Mouse (Mus musculus) c-Kit-positive CD71-positive TER-119-negative erythroid progenitor cells, embryonic 14.5 days (primary cell): ENCODE measurements at regions not wholly inside any gene's neighbourhood (a gene's known extent, or its start where the extent isn't known, plus 50 kb on each side); places are given as distances from the start of the nearest gene placed in this dataset.

Experiments
- DNase-seq: peaks from one replicate; pipeline ENCODE4 v3.0.0-alpha.2; 2013; ENCODE audit warnings: low read depth

DNA sequence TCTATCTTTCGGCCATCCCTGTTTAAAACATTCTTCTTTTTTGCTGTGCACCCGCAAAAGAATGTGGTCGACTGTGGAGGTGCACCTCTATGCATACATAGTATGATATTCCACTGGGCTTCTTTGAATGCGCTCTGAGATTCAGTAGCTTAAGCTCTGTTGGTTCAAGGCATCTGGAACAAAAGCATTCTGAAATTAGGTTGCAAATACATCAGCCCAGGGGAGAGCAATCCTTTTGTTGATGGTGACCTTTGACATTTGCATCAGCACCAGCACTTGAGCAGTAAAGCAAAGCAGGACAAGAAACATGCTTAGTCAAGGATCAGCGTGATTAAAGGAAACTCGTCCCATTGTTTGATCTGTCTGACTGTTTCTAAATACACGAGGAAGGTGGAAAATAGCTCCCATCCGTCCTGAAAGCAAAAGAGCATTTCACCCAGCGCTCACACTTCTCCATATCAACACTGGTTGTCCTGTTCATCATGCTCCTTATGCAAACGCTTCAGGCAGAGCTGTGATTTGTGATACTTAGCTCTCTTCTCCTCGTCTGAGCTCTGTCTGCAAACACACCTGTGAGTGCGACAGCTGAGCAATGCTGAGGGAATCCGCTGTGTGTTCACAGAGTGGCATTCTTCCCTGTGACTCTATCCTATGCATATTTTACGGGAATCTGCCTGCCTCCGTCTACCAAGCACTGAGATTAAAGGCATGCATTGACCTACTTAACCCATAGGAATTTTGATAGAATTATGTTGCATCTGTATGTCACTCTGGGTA lies 67.4 kb upstream of the Dkk2 start:
- DNase-seq: no peak

GRCm38 (mm10) chr3:132018505-132018904 lies 66.6 kb upstream of the Dkk2 start:
- DNase-seq: no peak

GRCm38 (mm10) chr3:132022032-132022431 lies 63.1 kb upstream of the Dkk2 start:
- no peak for DNase-seq

DNA sequence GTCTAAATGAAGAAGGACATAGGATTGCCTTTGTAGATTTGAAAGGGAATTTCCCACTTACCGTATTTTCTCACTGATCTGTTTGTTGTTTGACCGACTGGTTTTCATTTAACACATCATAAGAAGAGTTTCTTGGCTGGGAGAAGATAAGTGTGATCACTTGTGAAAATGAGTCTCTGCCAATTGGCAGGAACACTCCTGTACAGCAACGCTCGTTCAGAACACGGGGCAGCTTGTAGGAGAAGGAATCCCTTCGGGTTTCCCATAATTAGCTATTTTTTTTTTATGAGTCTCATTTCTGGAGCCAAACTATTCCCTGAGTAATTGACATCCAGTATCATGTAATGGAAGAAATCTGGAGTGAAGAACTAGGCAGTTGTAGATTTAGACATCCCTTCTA lies 61.8 kb upstream of the Dkk2 start:
- DNase-seq: no peak

DNA sequence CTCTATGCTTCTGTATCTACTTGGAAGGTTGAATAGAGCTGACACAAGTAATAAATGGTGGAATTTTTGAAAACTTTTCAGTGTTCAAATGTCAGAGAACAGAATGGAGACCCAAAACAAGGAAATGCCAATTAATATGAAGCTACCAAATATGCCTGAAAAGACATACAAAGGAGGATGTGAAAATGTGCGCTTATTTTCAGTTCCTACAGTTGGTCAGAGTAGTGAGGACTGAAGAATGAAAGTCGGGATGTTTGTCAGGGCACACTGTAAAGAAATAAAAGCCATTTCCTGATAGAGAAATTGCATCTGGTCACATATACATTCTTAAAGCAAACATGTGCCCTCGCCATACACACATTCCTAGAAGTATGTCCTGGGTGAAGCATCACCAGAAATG lies 56.0 kb upstream of the Dkk2 start:
- DNase-seq: no peak

GRCm38 (mm10) chr3:132033078-132033713 lies 51.9 kb upstream of the Dkk2 start:
- DNase-seq: no peak

GRCm38 (mm10) chr3:132035176-132035575 lies 49.9 kb upstream of the Dkk2 start:
- DNase-seq: no peak
